Mouse (Mus musculus) heart, embryonic 13.5 days (tissue): Measurements from ENCODE around the gene Olfr1386. TPM values are rescaled to one million over a fixed set of nuclear protein-coding genes. Genes with fewer than 3 reads are reported as not detected.

Experiments
- polyA plus RNA-seq: library from polyadenylated mRNA; unstranded; fragments of >200 nt; fragmentation: Nextera tagmentation; extraction: Ambion mirVana; gene quantifications from 2 replicates; pipeline ENCODE4 v1.2.1, GENCODE M21; 2015

The Olfr1386 gene
- polyA plus RNA-seq, 1 experiment from 2014 or later: not detected

Other genes with a start within 250 kb of the Olfr1386 start
- 44.2 and 44.9 TPM in 2 replicates for gene Mgat1, start 220.9 kb upstream of the Olfr1386 start, polyA plus RNA-seq
- 0.16 TPM in 1 of 2 replicates, not detected in the other for gene Olfr1393, start 186.7 kb upstream of the Olfr1386 start, polyA plus RNA-seq
- not detected in 2 replicates for gene Olfr1392, start 179.8 kb upstream of the Olfr1386 start, polyA plus RNA-seq
- not detected in 2 replicates for gene Olfr10, start 160.3 kb upstream of the Olfr1386 start, polyA plus RNA-seq
- not detected in 2 replicates for gene Olfr1391, start 142.3 kb upstream of the Olfr1386 start, polyA plus RNA-seq
- gene Olfr1390, start 129.9 kb upstream of the Olfr1386 start, polyA plus RNA-seq: not detected in 2 replicates
- gene Olfr1389, start 42.0 kb upstream of the Olfr1386 start, polyA plus RNA-seq: not detected in 2 replicates
- not detected in 2 replicates for gene Olfr1388, start 28.4 kb upstream of the Olfr1386 start, polyA plus RNA-seq
- gene Olfr1387, start 9.7 kb upstream of the Olfr1386 start, polyA plus RNA-seq: not detected in 2 replicates
- not detected in 2 replicates for gene Olfr1385, start 24.0 kb downstream of the Olfr1386 start, polyA plus RNA-seq
- not detected in 2 replicates for gene Olfr1384, start 41.7 kb downstream of the Olfr1386 start, polyA plus RNA-seq
- gene Olfr1383, start 54.6 kb downstream of the Olfr1386 start, polyA plus RNA-seq: not detected in 2 replicates
- not detected in 2 replicates for gene Olfr1382, start 63.2 kb downstream of the Olfr1386 start, polyA plus RNA-seq
- gene Olfr1381, start 78.4 kb downstream of the Olfr1386 start, polyA plus RNA-seq: not detected in 2 replicates
- gene Olfr1380, start 91.8 kb downstream of the Olfr1386 start, polyA plus RNA-seq: not detected in 2 replicates
- 7.4 and 8.3 TPM in 2 replicates for gene Flt4, start 144.2 kb downstream of the Olfr1386 start, polyA plus RNA-seq
- gene Scgb3a1, start 198.6 kb downstream of the Olfr1386 start, polyA plus RNA-seq: 0.44 TPM in 1 of 2 replicates, not detected in the other
- 36.8 and 38.2 TPM in 2 replicates for gene Cnot6, start 247.7 kb downstream of the Olfr1386 start, polyA plus RNA-seq